Mouse (Mus musculus) heart, postnatal 14 days (tissue): ENCODE data around the gene Hba-a1. TPM values are rescaled to one million over a fixed set of nuclear protein-coding genes. Genes with fewer than 3 reads are reported as not detected.

Source experiments
- DNase-seq, 2 experiments: peaks; one replicate each; pipeline ENCODE4 v3.0.0; 2021 to 2022
- intact Hi-C: fragments of 180-260 bp; cut with DNase I; formaldehyde crosslinking; loops from one replicate; pipeline ENCODE4 v1.15.1; 2025
- total RNA-seq, 2 experiments: library from RNA; stranded (reverse); gene quantifications; 2 replicates each; pipeline ENCODE4 v1.2.3; 2021

The Hba-a1 gene
- total RNA-seq, 2 experiments from 2014 or later = 19,140 to 26,056 TPM

DNA sequence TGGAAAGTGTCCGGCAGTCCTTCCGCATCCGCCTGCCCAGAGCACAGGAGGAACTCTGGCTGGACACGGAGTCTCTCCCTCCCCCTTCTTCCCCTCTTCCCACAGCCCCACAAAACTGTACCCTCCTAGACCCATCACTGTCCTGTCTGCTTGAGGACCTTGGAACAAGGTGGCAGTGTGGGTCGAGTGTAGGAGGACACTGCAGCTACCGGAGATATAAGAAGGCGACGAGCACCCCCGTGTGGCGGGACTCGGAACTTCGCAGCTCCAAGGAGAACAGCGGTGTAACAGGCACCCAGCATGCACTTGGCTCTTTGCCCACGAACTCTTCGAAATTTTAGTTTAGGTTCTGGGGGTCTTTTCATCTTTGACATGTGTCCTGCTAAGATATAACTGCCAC, 41.3 kb downstream of the Hba-a1 start:
- intact Hi-C loops = loop anchor here (5.0 kb wide), 1 partner anchor 37 kb away; the partner anchor contains the start of gene Hbq1b
- DNase-seq = peak; percentile 86 to 92

DNA sequence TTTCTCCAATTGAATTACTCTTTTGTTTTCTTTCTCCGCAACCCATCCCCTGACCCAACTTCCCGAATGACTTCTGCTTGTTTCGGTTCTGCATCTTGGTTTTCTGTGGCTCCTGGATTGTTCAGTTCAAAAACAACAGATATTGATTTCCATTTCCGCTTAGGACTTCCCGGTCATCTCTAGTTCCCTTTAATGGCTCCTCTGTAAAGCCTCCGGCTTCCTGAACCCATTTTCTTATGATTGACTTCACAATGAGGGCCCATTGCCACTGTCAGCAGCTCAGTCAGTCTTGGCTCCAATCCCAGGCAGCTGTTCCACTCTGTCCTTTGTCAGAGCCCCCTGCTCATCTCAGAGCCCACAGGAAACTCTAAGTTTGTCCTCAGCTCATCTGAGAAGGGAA, 47.8 kb downstream of the Hba-a1 start:
- DNase-seq = peak in 1 of 2 experiments; percentile 46

DNA sequence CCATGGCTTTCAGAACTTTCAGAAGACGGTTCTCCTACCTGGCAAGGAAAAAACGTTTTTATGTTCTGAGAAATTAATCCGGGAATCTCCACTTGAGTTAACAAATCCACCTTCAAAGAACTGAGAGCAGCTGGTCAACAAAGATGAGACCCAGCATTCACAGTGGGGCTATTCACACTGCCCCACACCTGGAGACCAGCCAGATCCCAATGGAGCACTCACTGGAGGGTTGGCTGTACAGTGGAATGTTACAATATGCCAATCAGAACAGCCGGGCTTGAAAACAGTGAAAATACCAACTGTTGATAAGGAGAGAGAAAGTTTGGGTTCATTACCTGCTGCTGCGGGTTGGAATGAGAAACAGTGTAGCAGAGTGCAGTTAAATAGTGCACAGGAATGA, 48.5 kb downstream of the Hba-a1 start:
- DNase-seq = no peak
- intact Hi-C loops = no loop called here

More for the DNA sequence above, 47.8 kb downstream of the Hba-a1 start:
- intact Hi-C loops = no loop called here

DNA sequence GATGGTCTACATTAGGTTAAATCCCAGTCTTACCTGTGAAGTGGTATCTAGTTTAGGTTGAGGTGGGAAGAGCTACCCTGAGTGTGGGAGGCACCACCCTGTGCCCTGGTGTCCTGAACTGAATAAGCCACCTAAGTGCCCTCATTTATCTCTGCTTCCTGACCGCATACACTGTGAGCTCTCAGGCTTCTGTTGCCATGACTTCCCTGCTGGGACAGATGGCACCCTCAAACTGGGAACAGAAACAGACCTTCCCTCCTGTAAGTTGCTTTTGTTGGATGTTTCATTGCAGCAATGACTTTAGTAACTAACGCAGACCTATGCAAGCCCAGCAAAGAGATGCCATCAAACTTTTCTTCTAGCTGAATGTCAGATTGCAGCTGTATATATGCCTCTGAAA, 49.9 kb downstream of the Hba-a1 start:
- intact Hi-C loops = no loop called here
- no peak for DNase-seq

Other genes starting within 250 kb of the Hba-a1 start
- gene Il9r, start 83.2 kb upstream of the Hba-a1 start, total RNA-seq = under 1 TPM in 1 of 2 experiments, not detected in 1; 0.61 TPM
- 10 to 100 TPM; 11.4 to 11.5 TPM for gene Snrnp25, start 78.1 kb upstream of the Hba-a1 start, total RNA-seq
- gene Rhbdf1, start 61.2 kb upstream of the Hba-a1 start, total RNA-seq = 10 to 100 TPM; 22.3 to 23.3 TPM
- 1 to 10 TPM; 6.5 to 8.5 TPM for gene Mpg, start 57.0 kb upstream of the Hba-a1 start, total RNA-seq
- gene Nprl3, start 15.8 kb upstream of the Hba-a1 start, total RNA-seq = 10 to 100 TPM; 24.9 to 29.3 TPM
- gene Hba-x, start 7.1 kb upstream of the Hba-a1 start, total RNA-seq = not detected
- gene Hbq1b, start 3.5 kb downstream of the Hba-a1 start, total RNA-seq = 1 to 10 TPM; 2.9 TPM
- gene Hba-a2, start 13.0 kb downstream of the Hba-a1 start, total RNA-seq = over 10,000 TPM; 17,559 to 24,540 TPM
- gene Hbq1a, start 16.6 kb downstream of the Hba-a1 start, total RNA-seq = 1 to 10 TPM; 1.7 to 2.0 TPM
- 10 to 100 TPM; 13.3 to 17.4 TPM for gene Sh3pxd2b, start 64.3 kb downstream of the Hba-a1 start, total RNA-seq
- gene Ubtd2, start 171.9 kb downstream of the Hba-a1 start, total RNA-seq = 10 to 100 TPM; 10.9 to 11.8 TPM
- gene Efcab9, start 248.6 kb downstream of the Hba-a1 start, total RNA-seq = under 1 TPM; 0.57 to 0.68 TPM
- 10 to 100 TPM; 14.3 to 14.5 TPM for gene Stk10, start 249.8 kb downstream of the Hba-a1 start, total RNA-seq